ENCODE assay signal across 8 mouse cellular contexts in genomic region chr1:170866992-170867690, GRCm38 (mm10). TPM values are rescaled to one million over a fixed set of nuclear protein-coding genes. Genes with fewer than 3 reads are reported as not detected.
A peak's percentile ranks its signal among the peaks of the same experiment; 100 is the strongest.
DNase-seq lines count a peak whose midpoint lies in the region; ATAC-seq and TF ChIP-seq lines count a peak whose summit lies in the region.

No protein-coding gene starts in this region.

- no peak for TF ChIP-seq POLR2A in embryonic fibroblast, embryonic 13.5 days (IDR thresholded peaks at IDR 0.05; ENCODE audit: low read depth, low read length)

- no peak for TF ChIP-seq CTCF in left cerebral cortex, adult 2 months (IDR thresholded peaks at IDR 0.05)
- TF ChIP-seq CTCF in embryonic fibroblast, embryonic 13.5 days (IDR thresholded peaks at IDR 0.05; ENCODE audit: borderline replicate concordance, insufficient read depth, low read length) = no peak
- no peak for TF ChIP-seq CTCF in lung, postnatal 0 days (IDR thresholded peaks at IDR 0.05)

- H3K4me2 ChIP-seq in hindbrain, embryonic 15.5 days = peak overlapping the region; percentile 76
- peak overlapping the region; percentile 72 for H3K4me2 ChIP-seq in lung, postnatal 0 days (replicated peaks; ENCODE audit: low read depth, low read length)

- peak overlapping the region; percentile 76 for H3K4me3 ChIP-seq in left cerebral cortex, adult 2 months
- peak overlapping the region; percentile 94 for H3K4me3 ChIP-seq in embryonic fibroblast, embryonic 13.5 days (ENCODE audit: insufficient read depth, low read length)
- peak overlapping the region; percentile 66 for H3K4me3 ChIP-seq in hindbrain, embryonic 15.5 days
- peak overlapping the region; percentile 93 for H3K4me3 ChIP-seq in lung, postnatal 0 days (ENCODE audit: low read depth, low read length)

- no peak for TF ChIP-seq EP300 in lung, postnatal 0 days (IDR thresholded peaks at IDR 0.05)

- WGBS in hindbrain, embryonic 15.5 days = 3% methylated on average over 30 of the region's 30 CpGs
- 2% methylated on average over 30 of the region's 30 CpGs for WGBS in lung, postnatal 0 days

- H3K9ac ChIP-seq in hindbrain, embryonic 15.5 days = peak overlapping the region; percentile 64
- peak overlapping the region; percentile 90 for H3K9ac ChIP-seq in lung, postnatal 0 days (replicated peaks; ENCODE audit: low read depth)

- H3K4me1 ChIP-seq in embryonic fibroblast, embryonic 13.5 days (ENCODE audit: control insufficient read depth, insufficient read depth, low read length) = no peaks in the 10 kb centered on the region
- H3K4me1 ChIP-seq in hindbrain, embryonic 15.5 days (replicated peaks) = peaks cover 15% of the 10 kb centered on the region
- no peaks in the 10 kb centered on the region; the same call in 1 of the 2 replicates for H3K4me1 ChIP-seq in lung, postnatal 0 days (ENCODE audit: insufficient read depth, low read depth, low read length)

- DNase-seq in left cerebral cortex, adult 2 months (ENCODE audit: extremely low spot score in 1 of 2, low spot score in 2 of 2) = peak in 1 of 2 experiments; percentile 26
- DNase-seq in left cerebral cortex, adult 8-10 months (ENCODE audit: low spot score in 2 of 2) = no peak
- peak; percentile 62 for DNase-seq in MN1 (ENCODE audit: low spot score)
- peak; percentile 80 for DNase-seq in lung, postnatal 0 days (ENCODE audit: low spot score)
- DNase-seq in splenic B cell, adult 2 months (ENCODE audit: low read depth, low spot score) = peak; percentile 42
- no peak for DNase-seq in layer of hippocampus, postnatal 25 days (ENCODE audit: extremely low spot score in 1 of 2, low spot score in 1 of 2)

- H3K9me3 ChIP-seq in hindbrain, embryonic 15.5 days = no peaks in the 10 kb centered on the region
- no peaks in the 10 kb centered on the region for H3K9me3 ChIP-seq in lung, postnatal 0 days (ENCODE audit: low read length)

- peak; percentile 72 for ATAC-seq in hindbrain, embryonic 15.5 days (ENCODE audit: low FRiP score, low read depth)
- ATAC-seq in lung, postnatal 0 days = peak; percentile 32

- H3K27me3 ChIP-seq in hindbrain, embryonic 15.5 days = no peaks in the 10 kb centered on the region
- no peaks in the 10 kb centered on the region for H3K27me3 ChIP-seq in lung, postnatal 0 days (replicated peaks; ENCODE audit: insufficient read depth, low read length)
- no peaks in the 10 kb centered on the region; the same call in 1 of the 2 replicates for H3K27me3 ChIP-seq in splenic B cell, adult 2 months (ENCODE audit: control insufficient read depth, insufficient read depth, low read length, poor library complexity, severe bottlenecking)

- intact Hi-C loops in left cerebral cortex, adult 2 months (cut with DNase I) = no loop called here

- peaks cover 8% of the 10 kb centered on the region; the same call in 1 of the 2 replicates for H3K36me3 ChIP-seq in hindbrain, embryonic 15.5 days
- no peaks in the 10 kb centered on the region for H3K36me3 ChIP-seq in lung, postnatal 0 days (ENCODE audit: insufficient read depth, low read length)
- H3K36me3 ChIP-seq in splenic B cell, adult 2 months (ENCODE audit: control insufficient read depth, insufficient read depth, low read length, poor library complexity, severe bottlenecking) = no peaks in the 10 kb centered on the region

- peak overlapping the region; percentile 89 for H3K27ac ChIP-seq in left cerebral cortex, adult 2 months
- peak overlapping the region; percentile 16; the same call in 1 of the 2 replicates for H3K27ac ChIP-seq in embryonic fibroblast, embryonic 13.5 days (ENCODE audit: insufficient read depth, low read length)
- H3K27ac ChIP-seq in hindbrain, embryonic 15.5 days (replicated peaks) = peak overlapping the region; percentile 76
- H3K27ac ChIP-seq in lung, postnatal 0 days (ENCODE audit: low read length) = peak overlapping the region; percentile 88

RNA-seq across cellular contexts. Expression of gene Atf6, which starts 0.4 kb away (rescaled TPM):
- total RNA-seq in left cerebral cortex, adult 2 months (2021) = 10 to 100 TPM; 52.7 to 59.5 TPM
- total RNA-seq in left cerebral cortex, adult 8-10 months (2022) = 10 to 100 TPM; 51.3 to 62.1 (median 55.1) TPM
- polyA plus RNA-seq in embryonic fibroblast, embryonic 13.5 days (2011; ENCODE audit: insufficient read length, low read depth, missing spikeins) = 26.8 and 29.2 TPM in 2 replicates
- 7.3 and 7.6 TPM in 2 replicates for polyA plus RNA-seq in hindbrain, embryonic 15.5 days (2015; fragmentation: Nextera tagmentation; extraction: Ambion mirVana)
- 10.8 and 11.0 TPM in 2 replicates for polyA plus RNA-seq in lung, postnatal 0 days (2015; fragmentation: Nextera tagmentation; extraction: Ambion mirVana)
- 10 to 100 TPM; 46.6 to 49.2 TPM for total RNA-seq in layer of hippocampus, postnatal 25 days (2021)

RNA-seq across cellular contexts. Expression of gene Gm26620, which starts 17.7 kb away (rescaled TPM):
- total RNA-seq in left cerebral cortex, adult 2 months (2021) = under 1 TPM; 0.45 to 0.58 TPM
- under 1 TPM in 3 of 4 experiments, not detected in 1; 0.46 to 0.87 (median 0.48) TPM for total RNA-seq in left cerebral cortex, adult 8-10 months (2022)
- polyA plus RNA-seq in embryonic fibroblast, embryonic 13.5 days (2011; ENCODE audit: insufficient read length, low read depth, missing spikeins) = not detected in 2 replicates
- polyA plus RNA-seq in hindbrain, embryonic 15.5 days (2015; fragmentation: Nextera tagmentation; extraction: Ambion mirVana) = 0.21 and 1.2 TPM in 2 replicates
- polyA plus RNA-seq in lung, postnatal 0 days (2015; fragmentation: Nextera tagmentation; extraction: Ambion mirVana) = 0.46 and 0.79 TPM in 2 replicates
- under 1 TPM; 0.34 to 0.77 TPM for total RNA-seq in layer of hippocampus, postnatal 25 days (2021)

RNA-seq across cellular contexts. Expression of gene Dusp12, which starts 18.2 kb away (rescaled TPM):
- total RNA-seq in left cerebral cortex, adult 2 months (2021) = 10 to 100 TPM; 14.3 to 15.5 TPM
- total RNA-seq in left cerebral cortex, adult 8-10 months (2022) = 10 to 100 TPM; 17.1 to 23.1 (median 19.1) TPM
- polyA plus RNA-seq in embryonic fibroblast, embryonic 13.5 days (2011; ENCODE audit: insufficient read length, low read depth, missing spikeins) = 20.0 and 28.4 TPM in 2 replicates
- 38.4 and 46.0 TPM in 2 replicates for polyA plus RNA-seq in hindbrain, embryonic 15.5 days (2015; fragmentation: Nextera tagmentation; extraction: Ambion mirVana)
- polyA plus RNA-seq in lung, postnatal 0 days (2015; fragmentation: Nextera tagmentation; extraction: Ambion mirVana) = 22.5 and 23.2 TPM in 2 replicates
- total RNA-seq in layer of hippocampus, postnatal 25 days (2021) = 10 to 100 TPM; 13.8 to 19.2 TPM

RNA-seq across cellular contexts. Expression of gene Fcrlb, which starts 45.6 kb away (rescaled TPM):
- total RNA-seq in left cerebral cortex, adult 2 months (2021) = under 1 TPM; 0.97 to 0.98 TPM
- total RNA-seq in left cerebral cortex, adult 8-10 months (2022) = 1 to 10 TPM in 3 of 4 experiments, under 1 TPM in 1; 0.46 to 1.3 (median 1.1) TPM
- polyA plus RNA-seq in embryonic fibroblast, embryonic 13.5 days (2011; ENCODE audit: insufficient read length, low read depth, missing spikeins) = not detected in 2 replicates
- polyA plus RNA-seq in hindbrain, embryonic 15.5 days (2015; fragmentation: Nextera tagmentation; extraction: Ambion mirVana) = 0.85 and 1.4 TPM in 2 replicates
- polyA plus RNA-seq in lung, postnatal 0 days (2015; fragmentation: Nextera tagmentation; extraction: Ambion mirVana) = 0.26 TPM in 1 of 2 replicates, not detected in the other
- total RNA-seq in layer of hippocampus, postnatal 25 days (2021) = under 1 TPM in 1 of 2 experiments, not detected in 1; 0.54 TPM

Comparison
In these comparisons a context has a peak if more than half of its experiments do, and no peak if none do; other contexts are left out.
1. DNase-seq: peak in MN1 (single experiment), lung, postnatal 0 days (single experiment) and splenic B cell, adult 2 months (single experiment); none in left cerebral cortex, adult 8-10 months (0 of 2) and layer of hippocampus, postnatal 25 days (0 of 2).
2. H3K27ac ChIP-seq: peak in every context shown above with its lines; median percentile 89 in left cerebral cortex, adult 2 months; 88 in lung, postnatal 0 days; 76 in hindbrain, embryonic 15.5 days; 16 in embryonic fibroblast, embryonic 13.5 days.
3. Peak in every context shown above with its lines, with median percentiles within 50 percentile points of each other: H3K4me3 ChIP-seq.